Mouse (Mus musculus): ENCODE measurements at regions not wholly inside any gene's neighbourhood (a gene's known extent, or its start where the extent isn't known, plus 50 kb on each side); places are given as distances from the start of the nearest gene placed in this dataset.

DNA sequence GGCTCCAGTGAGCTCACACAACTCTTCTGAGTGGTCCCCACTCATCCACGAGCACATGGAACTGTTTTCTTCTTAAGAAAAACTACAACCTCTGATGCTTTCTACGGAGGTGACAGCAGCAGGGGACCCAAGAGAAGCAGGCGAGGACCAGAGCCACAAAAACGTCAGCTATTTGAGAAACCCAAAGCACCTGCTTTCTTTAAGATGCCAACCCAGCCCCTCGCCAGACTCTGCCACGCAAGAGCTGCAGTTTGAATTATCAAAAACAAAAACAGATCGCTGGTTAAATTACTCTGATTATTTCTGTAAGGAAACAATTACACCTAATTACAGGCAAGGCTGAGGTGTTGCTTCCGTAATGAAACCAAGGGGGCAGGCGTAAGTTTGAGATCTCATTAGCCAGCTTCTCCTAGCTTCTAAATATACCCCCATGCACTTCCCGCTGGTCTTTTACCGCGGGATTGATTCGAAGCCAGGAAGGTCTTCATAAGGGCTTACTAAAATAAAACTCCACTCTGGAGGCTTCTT, 614.1 kb downstream of the Pdcd6ip start:
- Histone ChIP-seq H3K36me3 (no peaks in the 10 kb centered on the region), H3K4me3 (replicated peaks) (no peak overlapping the region), H3K4me1 (no peaks in the 10 kb centered on the region), H3K9ac (no peak overlapping the region), H3K27ac (no peak overlapping the region), H3K4me2 (no peak overlapping the region), H3K27me3 (no peaks in the 10 kb centered on the region), H3K9me3 (replicated peaks) (no peaks in the 10 kb centered on the region)
- 75% methylated on average over 13 of the region's 13 CpGs for WGBS
- ATAC-seq (replicated peaks; ENCODE audit: low FRiP score): no peak

DNA sequence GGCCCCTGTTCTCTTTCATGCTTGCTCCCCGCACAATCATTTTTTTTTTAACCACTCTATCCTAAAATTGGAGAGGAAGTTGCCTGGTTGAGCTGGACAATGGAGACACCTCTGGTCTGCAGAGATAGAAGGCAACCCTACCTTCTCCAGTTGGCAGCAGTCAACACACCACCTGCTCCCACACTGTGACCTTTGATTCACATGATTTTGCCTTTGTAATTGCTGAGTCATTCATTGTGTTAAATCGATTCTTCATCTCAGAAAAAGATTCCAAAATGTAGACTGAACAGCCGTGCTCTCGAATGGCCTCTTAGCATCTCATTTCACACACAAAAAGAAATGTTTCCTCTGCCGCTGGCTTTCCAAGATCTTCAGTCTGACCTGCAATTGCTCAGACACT, 616.2 kb downstream of the Pdcd6ip start:
- 91% methylated on average over 5 of the region's 5 CpGs for WGBS
- no peak overlapping the region for H3K4me3 ChIP-seq (replicated peaks)
- H3K27me3 ChIP-seq: no peaks in the 10 kb centered on the region
- no peaks in the 10 kb centered on the region for H3K9me3 ChIP-seq (replicated peaks)
- H3K4me1 ChIP-seq: 0 out of 2 replicates have a peak, but pooled peaks cover 2% of the 10 kb centered on the region
- no peak overlapping the region for H3K4me2 ChIP-seq
- ATAC-seq (replicated peaks; ENCODE audit: low FRiP score): no peak
- no peak overlapping the region for H3K9ac ChIP-seq
- H3K27ac ChIP-seq: no peak overlapping the region
- H3K36me3 ChIP-seq: no peaks in the 10 kb centered on the region

DNA sequence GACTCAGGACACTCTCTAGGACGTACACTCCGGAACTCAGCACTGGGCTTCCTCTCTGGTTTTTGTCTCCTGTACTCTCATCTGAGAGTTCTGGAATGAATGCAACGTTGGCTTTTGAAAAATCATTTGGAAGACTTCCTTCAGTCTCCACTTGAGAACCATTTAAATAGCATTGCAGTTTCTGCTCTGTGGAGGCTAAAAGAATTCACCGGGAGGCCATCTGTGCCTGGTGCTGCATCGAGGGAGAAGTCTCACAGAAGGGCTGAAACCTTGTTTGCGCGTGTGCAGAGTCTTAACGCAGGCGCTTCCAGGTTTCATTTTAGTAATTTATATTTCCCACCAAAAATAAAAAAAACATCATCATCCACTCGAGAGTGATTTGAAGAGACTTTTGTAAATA, 620.3 kb downstream of the Pdcd6ip start:
- Histone ChIP-seq H3K36me3 (no peaks in the 10 kb centered on the region), H3K9me3 (replicated peaks) (no peaks in the 10 kb centered on the region), H3K27ac (no peak overlapping the region), H3K4me2 (no peak overlapping the region), H3K9ac (no peak overlapping the region), H3K27me3 (no peaks in the 10 kb centered on the region), H3K4me1 (0 out of 2 replicates have a peak, but pooled peaks cover 2% of the 10 kb centered on the region), H3K4me3 (replicated peaks) (no peak overlapping the region)
- no peak for ATAC-seq (replicated peaks; ENCODE audit: low FRiP score)
- 83% methylated on average over 10 of the region's 10 CpGs for WGBS

DNA sequence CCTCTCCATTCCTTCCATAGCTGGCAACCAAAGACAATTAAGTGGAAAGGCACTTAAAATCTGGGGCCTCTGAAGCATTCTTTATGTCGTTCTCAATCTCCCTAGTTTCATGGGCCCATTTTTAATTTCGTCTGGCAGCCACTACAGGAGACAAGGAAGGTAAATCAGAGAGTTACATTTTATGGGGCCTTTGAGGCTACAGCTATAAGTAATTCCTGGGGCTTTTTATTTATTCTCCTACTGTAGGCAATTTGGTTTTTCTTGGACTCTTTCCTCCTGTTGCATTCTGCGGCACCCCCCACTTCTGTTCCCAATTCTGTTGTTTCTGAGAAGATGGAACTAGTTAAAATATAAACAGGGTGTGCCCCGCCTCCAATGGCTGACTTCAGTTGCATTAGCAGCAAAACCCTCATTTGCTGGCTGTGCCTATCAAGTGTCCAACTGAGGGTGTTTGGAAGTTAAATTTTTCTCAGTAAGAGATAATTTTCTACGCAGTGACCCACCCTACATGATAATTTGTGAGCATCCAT, 622.7 kb downstream of the Pdcd6ip start:
- no peaks in the 10 kb centered on the region for H3K27me3 ChIP-seq
- H3K4me3 ChIP-seq (replicated peaks): no peak overlapping the region
- no peak overlapping the region for H3K4me2 ChIP-seq
- ATAC-seq (replicated peaks; ENCODE audit: low FRiP score): no peak
- no peak overlapping the region for H3K9ac ChIP-seq
- no peaks in the 10 kb centered on the region for H3K36me3 ChIP-seq
- H3K27ac ChIP-seq: 0 out of 2 replicates have a peak overlapping the region, but pooled peaks have one; percentile 33
- no peaks in the 10 kb centered on the region for H3K9me3 ChIP-seq (replicated peaks)
- WGBS: 48% methylated on average over 5 of the region's 5 CpGs
- H3K4me1 ChIP-seq: 0 out of 2 replicates have a peak, but pooled peaks cover 2% of the 10 kb centered on the region

DNA sequence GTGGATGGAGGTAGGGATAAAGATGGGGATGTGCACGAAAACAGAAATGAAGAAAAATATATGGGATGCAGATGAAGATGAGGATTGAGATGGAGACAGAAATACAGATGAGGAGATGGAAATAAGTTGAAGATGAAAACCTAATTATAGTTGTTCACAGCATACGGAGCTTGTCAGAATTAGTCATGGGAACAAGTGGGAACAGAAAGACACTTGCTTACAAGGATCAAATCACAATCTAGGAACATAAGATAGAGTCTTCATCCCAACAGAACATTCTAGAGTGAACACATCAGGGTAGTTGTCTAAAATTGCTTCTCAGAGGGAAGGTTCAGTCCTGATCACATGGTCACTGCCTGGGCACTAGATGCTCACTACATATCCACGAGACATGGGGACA, 633.2 kb downstream of the Pdcd6ip start:
- 86% methylated on average over 3 of the region's 3 CpGs for WGBS
- no peaks in the 10 kb centered on the region for H3K9me3 ChIP-seq (replicated peaks)
- no peak for ATAC-seq (replicated peaks; ENCODE audit: low FRiP score)
- no peak overlapping the region for H3K9ac ChIP-seq
- H3K4me3 ChIP-seq (replicated peaks): no peak overlapping the region
- no peaks in the 10 kb centered on the region for H3K36me3 ChIP-seq
- H3K4me1 ChIP-seq: no peaks in the 10 kb centered on the region
- H3K27ac ChIP-seq: no peak overlapping the region
- H3K27me3 ChIP-seq: no peaks in the 10 kb centered on the region
- H3K4me2 ChIP-seq: no peak overlapping the region

DNA sequence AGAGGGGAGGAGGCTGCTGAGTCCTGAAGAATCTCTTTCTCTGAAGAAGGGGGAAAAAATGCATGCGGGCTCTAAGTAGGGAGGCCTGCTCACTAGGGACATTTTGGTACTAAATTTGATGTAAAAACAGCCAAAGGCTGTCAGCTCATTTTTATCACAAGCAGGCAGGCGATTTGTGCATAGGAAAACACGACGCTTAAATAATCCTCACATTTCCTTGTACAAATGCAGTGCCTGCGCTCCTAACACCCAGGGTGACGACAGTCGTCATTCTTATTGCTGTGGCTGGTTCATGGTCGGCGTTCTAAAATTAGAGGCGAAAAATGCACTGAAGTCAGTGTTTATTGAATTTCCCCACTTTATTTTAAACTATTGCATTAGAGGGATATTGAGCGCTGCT, 650.6 kb downstream of the Pdcd6ip start:
- H3K27ac ChIP-seq: no peak overlapping the region
- ATAC-seq (replicated peaks; ENCODE audit: low FRiP score): no peak
- 49% methylated on average over 11 of the region's 11 CpGs for WGBS

DNA sequence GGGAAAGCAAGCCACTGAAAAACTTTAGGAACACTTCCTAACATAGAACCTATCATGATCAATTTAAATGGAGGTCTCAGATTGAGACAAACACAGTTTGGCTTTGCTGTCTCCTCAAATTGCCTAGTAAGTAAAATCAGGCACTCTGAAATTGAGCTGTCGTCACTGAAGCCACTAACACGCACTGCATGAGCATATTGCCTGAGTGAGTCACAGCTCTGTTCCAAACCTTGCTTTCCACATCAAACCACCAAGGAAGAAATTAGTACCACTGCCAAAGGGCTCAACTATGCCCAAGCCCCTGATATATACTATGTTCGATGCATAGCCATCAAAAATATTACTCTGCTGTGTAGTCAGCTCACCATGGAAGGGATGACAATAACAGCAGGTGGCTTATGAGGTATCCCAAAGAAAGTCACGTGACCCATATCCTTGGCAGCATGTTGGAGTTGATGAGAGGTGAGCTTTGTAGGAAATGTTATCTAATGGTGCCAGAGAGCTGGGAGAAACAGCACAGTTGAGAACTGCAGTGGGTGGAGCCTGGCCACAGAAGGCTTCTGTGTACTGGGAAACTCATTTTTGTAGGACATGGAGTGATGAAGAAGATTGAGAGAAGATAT, 663.4 kb downstream of the Pdcd6ip start:
- H3K9me3 ChIP-seq (replicated peaks): no peaks in the 10 kb centered on the region
- H3K4me1 ChIP-seq: no peaks in the 10 kb centered on the region
- H3K27ac ChIP-seq: no peak overlapping the region
- H3K36me3 ChIP-seq: no peaks in the 10 kb centered on the region
- H3K27me3 ChIP-seq: no peaks in the 10 kb centered on the region
- no peak overlapping the region for H3K4me2 ChIP-seq
- WGBS: 80% methylated on average over 4 of the region's 4 CpGs
- H3K9ac ChIP-seq: no peak overlapping the region
- no peak for ATAC-seq (replicated peaks; ENCODE audit: low FRiP score)
- no peak overlapping the region for H3K4me3 ChIP-seq (replicated peaks)

More for the DNA sequence above, 650.6 kb downstream of the Pdcd6ip start:
- Histone ChIP-seq H3K9ac (no peak overlapping the region), H3K4me3 (replicated peaks) (no peak overlapping the region), H3K27me3 (no peaks in the 10 kb centered on the region), H3K36me3 (no peaks in the 10 kb centered on the region), H3K9me3 (replicated peaks) (no peaks in the 10 kb centered on the region), H3K4me1 (peaks cover 5% of the 10 kb centered on the region; the same call in 1 of the 2 replicates), H3K4me2 (no peak overlapping the region)

DNA sequence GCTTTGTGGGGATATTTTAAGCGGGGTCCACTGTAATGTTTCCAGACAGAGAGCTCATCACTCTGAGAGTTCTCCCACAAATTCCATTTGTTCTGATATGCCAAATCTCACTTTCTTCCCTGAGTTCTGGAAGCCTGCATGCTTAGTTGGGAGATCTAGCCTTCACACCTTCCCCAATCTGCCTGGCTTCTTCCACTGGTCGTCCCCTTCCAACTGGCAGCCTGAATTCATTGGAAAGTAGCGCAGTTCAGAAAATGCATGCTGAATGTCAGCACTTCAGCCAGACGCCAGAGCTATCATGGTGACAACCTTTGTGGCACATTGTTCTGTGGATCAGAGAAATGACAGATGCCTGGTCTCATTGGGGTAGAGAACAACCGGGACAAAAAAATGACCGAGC, 667.2 kb downstream of the Pdcd6ip start:
- no peak for ATAC-seq (replicated peaks; ENCODE audit: low FRiP score)
- Histone ChIP-seq H3K27me3 (no peaks in the 10 kb centered on the region), H3K4me2 (no peak overlapping the region), H3K4me1 (no peaks in the 10 kb centered on the region), H3K9me3 (replicated peaks) (no peaks in the 10 kb centered on the region), H3K27ac (no peak overlapping the region), H3K36me3 (no peaks in the 10 kb centered on the region), H3K9ac (no peak overlapping the region), H3K4me3 (replicated peaks) (no peak overlapping the region)
- 90% methylated on average over 6 of the region's 6 CpGs for WGBS

DNA sequence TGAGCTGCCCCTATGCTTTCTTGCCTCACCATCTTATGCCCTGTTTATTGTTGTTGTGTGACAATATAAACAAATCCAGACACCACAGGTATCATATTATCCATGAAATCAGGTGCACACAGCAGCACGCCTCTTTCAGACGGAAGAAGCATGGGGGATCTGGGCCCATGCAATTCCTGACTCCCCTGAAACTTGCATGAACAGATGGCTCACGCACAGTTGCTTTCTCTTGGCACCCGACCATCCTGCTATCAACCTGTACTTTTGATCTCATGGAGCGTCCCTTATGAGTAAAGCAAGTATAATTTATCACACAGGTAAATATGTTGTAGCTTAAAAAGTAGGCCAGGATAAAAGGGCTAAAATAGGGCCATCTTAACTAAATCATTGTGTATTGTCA, 674.1 kb downstream of the Pdcd6ip start:
- 89% methylated on average over 5 of the region's 5 CpGs for WGBS
- no peak for ATAC-seq (replicated peaks; ENCODE audit: low FRiP score)
- H3K27ac ChIP-seq: no peak overlapping the region
- H3K4me3 ChIP-seq (replicated peaks): no peak overlapping the region
- H3K27me3 ChIP-seq: no peaks in the 10 kb centered on the region
- no peak overlapping the region for H3K9ac ChIP-seq
- H3K4me1 ChIP-seq: no peaks in the 10 kb centered on the region
- H3K36me3 ChIP-seq: no peaks in the 10 kb centered on the region
- H3K4me2 ChIP-seq: no peak overlapping the region
- no peaks in the 10 kb centered on the region for H3K9me3 ChIP-seq (replicated peaks)

DNA sequence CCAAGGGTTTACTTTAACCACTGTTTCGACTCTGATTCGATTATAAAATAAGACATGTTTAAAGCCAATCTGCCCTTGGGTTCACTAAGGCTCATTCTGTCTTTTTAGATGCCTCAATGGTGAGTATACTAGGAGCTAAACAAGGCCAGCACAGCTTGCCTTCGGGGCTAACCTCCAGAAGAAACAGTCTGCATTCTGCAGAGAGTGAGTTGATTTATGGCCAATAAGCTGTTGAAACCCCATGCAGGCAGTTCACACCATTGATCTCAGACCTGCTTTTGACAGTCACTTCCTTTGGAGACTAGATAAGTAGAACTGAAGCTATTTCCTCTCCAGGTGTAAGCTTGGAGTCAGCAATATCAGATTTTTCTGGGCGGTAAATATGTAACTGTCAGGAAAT, 679.0 kb downstream of the Pdcd6ip start:
- Histone ChIP-seq H3K4me1 (no peaks in the 10 kb centered on the region), H3K9ac (no peak overlapping the region), H3K9me3 (replicated peaks) (no peaks in the 10 kb centered on the region), H3K27me3 (no peaks in the 10 kb centered on the region), H3K4me2 (no peak overlapping the region), H3K4me3 (replicated peaks) (no peak overlapping the region), H3K27ac (no peak overlapping the region), H3K36me3 (no peaks in the 10 kb centered on the region)
- ATAC-seq (replicated peaks; ENCODE audit: low FRiP score): 0 out of 2 replicates have a peak, but pooled peaks have one; percentile 52
- 47% methylated on average over 4 of the region's 4 CpGs for WGBS

DNA sequence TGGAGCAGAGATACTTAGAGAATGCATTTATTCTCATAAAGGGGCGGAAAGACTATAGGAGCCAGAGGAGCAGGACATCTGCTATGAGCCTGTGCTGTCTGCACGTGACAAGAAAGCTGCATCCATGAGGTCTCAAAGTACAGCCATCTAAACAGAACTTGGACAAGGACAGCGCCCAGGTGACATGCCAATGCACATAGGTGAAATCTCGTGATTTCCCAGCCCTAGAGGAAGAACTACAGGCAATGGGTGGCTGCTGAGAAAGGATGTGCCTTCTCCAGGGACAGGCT, 681.2 kb downstream of the Pdcd6ip start:
- no peak for ATAC-seq (replicated peaks; ENCODE audit: low FRiP score)
- H3K9me3 ChIP-seq (replicated peaks): no peaks in the 10 kb centered on the region
- H3K27me3 ChIP-seq: no peaks in the 10 kb centered on the region
- H3K4me2 ChIP-seq: no peak overlapping the region
- H3K4me3 ChIP-seq (replicated peaks): no peak overlapping the region
- no peak overlapping the region for H3K9ac ChIP-seq
- 87% methylated on average over 4 of the region's 4 CpGs for WGBS
- H3K4me1 ChIP-seq: no peaks in the 10 kb centered on the region
- no peak overlapping the region for H3K27ac ChIP-seq
- H3K36me3 ChIP-seq: no peaks in the 10 kb centered on the region

DNA sequence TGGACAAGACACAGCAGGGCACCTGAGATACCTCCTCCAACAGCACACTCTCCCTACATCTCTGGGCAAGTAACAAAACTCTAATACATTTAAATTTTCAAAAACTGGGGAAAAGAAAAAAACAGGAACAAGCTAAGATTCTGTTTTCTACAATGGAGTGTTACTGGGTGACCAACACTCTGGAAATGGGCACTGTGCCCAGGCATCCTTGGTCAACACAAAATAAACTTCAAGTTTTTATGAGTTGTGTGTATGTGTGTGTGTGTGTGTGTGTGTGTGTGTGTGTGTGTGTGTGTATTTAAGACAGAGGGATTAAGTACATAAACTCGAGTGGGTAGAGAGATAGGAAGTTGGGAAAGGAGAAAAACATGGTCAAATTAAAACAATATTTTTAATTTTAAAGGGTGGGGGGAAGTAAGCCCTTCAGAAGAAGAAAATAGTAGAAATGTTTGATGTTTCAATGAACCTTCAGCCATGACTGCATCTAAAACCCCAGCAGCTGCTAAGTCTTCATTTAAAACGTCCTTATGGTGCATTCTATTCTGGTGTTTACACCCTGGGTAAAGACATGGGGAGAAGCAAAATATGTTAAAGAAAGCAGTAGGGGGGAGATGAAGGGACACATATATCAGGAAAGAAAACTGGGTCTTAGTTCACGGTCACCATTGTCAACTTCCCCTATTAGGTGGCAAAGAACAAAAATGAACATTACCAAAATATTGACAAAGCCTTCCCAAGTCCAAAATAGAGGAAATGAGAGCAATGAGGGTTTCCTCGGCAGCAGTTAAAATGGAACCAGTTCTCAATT, 681.8 kb downstream of the Pdcd6ip start:
- no peaks in the 10 kb centered on the region for H3K9me3 ChIP-seq (replicated peaks)
- ATAC-seq (replicated peaks; ENCODE audit: low FRiP score): no peak
- no peak overlapping the region for H3K9ac ChIP-seq
- H3K4me3 ChIP-seq (replicated peaks): no peak overlapping the region
- H3K27me3 ChIP-seq: no peaks in the 10 kb centered on the region
- WGBS: 62% methylated on average over 4 of the region's 4 CpGs
- no peaks in the 10 kb centered on the region for H3K36me3 ChIP-seq
- H3K27ac ChIP-seq: no peak overlapping the region
- no peak overlapping the region for H3K4me2 ChIP-seq
- H3K4me1 ChIP-seq: no peaks in the 10 kb centered on the region

Measured in kidney, embryonic 15.5 days (tissue).